Mouse (Mus musculus) kidney, embryonic 14.5 days (tissue): ENCODE data around the gene Reln. TPM values are rescaled to one million over a fixed set of nuclear protein-coding genes. Genes with fewer than 3 reads are reported as not detected.
A peak's percentile ranks its signal among the peaks of the same experiment; 100 is the strongest.

Source experiments
- ATAC-seq: fragments of 200-750 bp; cut with Nextera tagmentation; 2 replicates; pipeline ENCODE4 v1.8.0; 2017; ENCODE audit warnings: moderate number of reproducible peaks, mild to moderate bottlenecking, moderate TSS enrichment, moderate library complexity; ENCODE audit not compliant: low FRiP score, low TSS enrichment
- H3K27ac ChIP-seq: fragments of 300-500 bp; sonication (generic); 2 replicates; pipeline ENCODE4 v1.5.1; 2014; ENCODE audit warnings: low read depth, mild to moderate bottlenecking, low read length, moderate library complexity, mixed read lengths
- H3K27me3 ChIP-seq: fragments of 300-500 bp; sonication (generic); 2 replicates; pipeline ENCODE4 v1.6.1; 2014; ENCODE audit warnings: mild to moderate bottlenecking, low read length; ENCODE audit not compliant: control insufficient read depth, insufficient read depth
- H3K36me3 ChIP-seq: fragments of 300-500 bp; sonication (generic); 2 replicates; pipeline ENCODE4 v1.6.1; 2014; ENCODE audit warnings: low read length, mixed read lengths; ENCODE audit not compliant: control insufficient read depth, insufficient read depth
- H3K4me1 ChIP-seq: fragments of 300-500 bp; sonication (generic); 2 replicates; pipeline ENCODE4 v1.6.1; 2014; ENCODE audit warnings: low read length, mixed read lengths; ENCODE audit not compliant: control insufficient read depth, insufficient read depth
- H3K4me2 ChIP-seq: fragments of 300-500 bp; sonication (generic); replicated peaks from 2 replicates; pipeline ENCODE4 v1.6.1; 2014; ENCODE audit warnings: low read depth, mild to moderate bottlenecking, low read length
- H3K4me3 ChIP-seq: fragments of 300-500 bp; sonication (generic); 2 replicates; pipeline ENCODE4 v1.5.1; 2014; ENCODE audit warnings: mild to moderate bottlenecking, low read length
- H3K9ac ChIP-seq: fragments of 300-500 bp; sonication (generic); 2 replicates; pipeline ENCODE4 v1.6.1; 2014; ENCODE audit warnings: low read depth, mild to moderate bottlenecking, low read length, moderate library complexity
- H3K9me3 ChIP-seq: fragments of 300-500 bp; sonication (generic); 2 replicates; pipeline ENCODE4 v1.6.1; 2016; ENCODE audit warnings: low read length; ENCODE audit not compliant: control insufficient read depth
- WGBS: fragments of 180-500 bp; shearing (Covaris S2); extraction: QIAGEN DNeasy Blood & Tissue Kit; methylation state at CpG from one replicate; pipeline ENCODE4 v1.1.7; 2014; 5-methylcytosine and 5-hydroxymethylcytosine counted together
- polyA plus RNA-seq: library from polyadenylated mRNA; unstranded; fragments of >200 nt; fragmentation: Nextera tagmentation; extraction: Ambion mirVana; gene quantifications from 2 replicates; pipeline ENCODE4 v1.2.1, GENCODE M21; 2014

The Reln gene
- polyA plus RNA-seq, 1 experiment from 2014 or later = 16.7 TPM

DNA sequence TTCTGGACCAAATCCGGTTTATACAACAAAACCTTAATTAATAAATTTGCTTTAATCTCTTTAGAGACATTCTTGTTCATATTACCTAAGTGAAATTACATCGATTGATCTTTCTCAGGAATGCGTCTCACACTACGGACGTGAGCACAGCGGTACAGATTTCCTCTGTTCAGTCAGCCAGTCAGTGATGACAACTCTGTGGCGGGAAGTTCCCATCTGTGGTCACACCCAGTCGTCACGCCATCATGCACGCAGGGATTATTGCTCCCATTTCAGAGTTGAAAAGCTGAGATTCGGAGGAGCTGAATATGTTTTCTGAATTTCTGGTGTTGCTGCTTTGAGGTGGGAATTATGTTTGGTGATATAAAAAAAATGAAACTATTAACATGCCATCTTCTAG, 316.1 kb downstream of the Reln start:
- no peak overlapping the region for H3K27ac ChIP-seq
- H3K4me1 ChIP-seq = no peaks in the 10 kb centered on the region
- 80% methylated on average over 11 of the region's 11 CpGs for WGBS
- ATAC-seq = no peak
- no peaks in the 10 kb centered on the region for H3K9me3 ChIP-seq
- no peak overlapping the region for H3K4me3 ChIP-seq
- no peaks in the 10 kb centered on the region for H3K27me3 ChIP-seq
- no peak overlapping the region for H3K4me2 ChIP-seq
- no peak overlapping the region for H3K9ac ChIP-seq
- H3K36me3 ChIP-seq = no peaks in the 10 kb centered on the region

DNA sequence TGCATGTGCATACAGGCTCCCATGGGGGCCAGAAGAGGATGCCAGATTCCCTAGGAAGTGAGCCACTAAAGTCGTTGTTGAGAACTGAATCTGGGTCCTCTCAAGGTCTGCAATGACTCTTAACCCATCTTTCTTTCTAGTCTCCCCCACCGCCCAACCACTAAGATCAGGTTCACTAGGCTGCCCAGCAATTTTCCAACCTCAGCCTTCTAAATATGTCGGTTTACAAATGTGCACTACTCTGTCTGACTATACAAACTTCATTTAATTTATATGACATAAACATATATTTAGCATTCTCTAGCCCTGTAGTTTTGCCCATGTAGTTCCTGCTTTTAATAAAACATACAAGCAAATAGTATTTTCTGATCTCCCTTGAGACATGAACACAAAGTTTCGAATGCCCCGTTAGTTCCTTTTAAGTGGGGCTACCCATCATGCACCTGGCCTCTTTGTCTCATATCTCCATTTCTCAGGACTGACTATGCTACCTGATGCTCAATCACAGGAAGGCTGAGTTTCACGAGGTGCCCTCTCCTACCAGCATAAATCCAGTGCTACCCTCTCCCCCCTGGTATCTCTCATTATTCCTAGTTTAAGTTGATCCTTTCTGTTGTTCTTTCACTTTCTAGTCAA, 317.1 kb downstream of the Reln start:
- H3K4me3 ChIP-seq = no peak overlapping the region
- no peak overlapping the region for H3K27ac ChIP-seq
- no peaks in the 10 kb centered on the region for H3K4me1 ChIP-seq
- H3K27me3 ChIP-seq = no peaks in the 10 kb centered on the region
- ATAC-seq = no peak
- H3K9ac ChIP-seq = no peak overlapping the region
- H3K36me3 ChIP-seq = no peaks in the 10 kb centered on the region
- H3K9me3 ChIP-seq = no peaks in the 10 kb centered on the region
- WGBS = 81% methylated on average over 6 of the region's 6 CpGs
- no peak overlapping the region for H3K4me2 ChIP-seq

DNA sequence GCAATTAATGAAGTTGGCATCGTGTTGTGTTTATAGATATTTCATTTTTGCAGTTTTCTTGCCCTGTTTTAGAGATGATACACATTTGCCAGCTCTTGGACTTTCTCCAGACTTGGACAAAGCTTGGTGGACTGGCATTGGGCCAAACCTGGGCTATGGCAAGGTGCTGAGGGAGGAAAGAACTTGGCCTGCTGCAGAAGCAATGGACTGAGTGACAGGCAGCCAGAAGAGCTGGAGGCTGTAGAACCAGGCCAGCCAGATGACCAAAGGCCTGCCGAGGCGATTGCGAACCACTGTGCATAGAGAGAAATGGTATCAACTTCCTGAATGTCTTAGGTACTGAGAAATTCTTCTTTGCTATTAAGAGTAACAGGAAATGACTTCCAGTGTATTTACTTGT, 318.8 kb downstream of the Reln start:
- H3K9me3 ChIP-seq = no peaks in the 10 kb centered on the region
- WGBS = 90% methylated on average over 4 of the region's 4 CpGs
- H3K36me3 ChIP-seq = no peaks in the 10 kb centered on the region
- no peak for ATAC-seq
- no peaks in the 10 kb centered on the region for H3K4me1 ChIP-seq
- H3K9ac ChIP-seq = no peak overlapping the region
- H3K4me3 ChIP-seq = no peak overlapping the region
- H3K27ac ChIP-seq = no peak overlapping the region
- no peaks in the 10 kb centered on the region for H3K27me3 ChIP-seq
- no peak overlapping the region for H3K4me2 ChIP-seq

DNA sequence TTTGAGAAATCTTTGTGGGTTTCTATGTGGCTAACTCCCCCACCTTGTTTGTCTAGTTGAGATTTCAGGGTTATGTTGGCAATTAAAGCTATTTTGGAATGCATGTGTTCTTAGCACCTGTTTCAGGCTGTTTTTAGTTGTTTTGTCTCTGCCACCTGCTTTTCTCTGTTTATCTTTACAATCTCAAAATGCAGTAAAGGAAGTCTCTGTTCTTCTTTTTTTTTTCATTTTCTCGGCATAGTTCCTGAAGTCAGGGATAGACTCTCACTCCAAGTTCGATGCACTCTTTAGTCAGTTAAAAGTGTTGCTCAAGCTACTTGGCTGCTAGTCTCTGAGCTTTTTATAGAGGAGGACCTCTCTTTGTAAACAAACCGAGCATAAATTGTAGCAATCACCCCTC, 320.4 kb downstream of the Reln start:
- Histone ChIP-seq H3K36me3 (no peaks in the 10 kb centered on the region), H3K4me2 (no peak overlapping the region)

DNA sequence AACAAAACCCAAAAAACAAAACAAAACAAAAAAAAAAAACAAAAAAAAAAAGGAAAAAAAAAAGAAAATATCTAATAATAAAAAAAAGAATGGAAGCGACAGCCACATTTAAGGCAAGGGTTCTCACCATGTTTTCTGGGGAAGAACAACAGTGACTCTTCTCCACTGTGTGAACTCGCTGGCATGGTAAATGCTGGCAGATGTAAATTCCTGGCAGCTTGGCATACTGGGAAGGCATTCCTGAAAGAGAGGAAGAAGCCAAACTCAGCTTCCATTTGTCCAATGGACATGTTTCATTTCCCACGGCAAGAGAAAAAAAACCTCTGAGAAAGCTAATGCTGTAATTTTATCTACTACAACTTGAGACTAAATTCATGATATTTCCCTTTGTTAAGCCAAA, 326.6 kb downstream of the Reln start:
- Histone ChIP-seq H3K9me3 (no peaks in the 10 kb centered on the region), H3K4me1 (no peaks in the 10 kb centered on the region), H3K4me2 (no peak overlapping the region), H3K9ac (no peak overlapping the region), H3K27ac (no peak overlapping the region), H3K36me3 (no peaks in the 10 kb centered on the region), H3K4me3 (no peak overlapping the region), H3K27me3 (no peaks in the 10 kb centered on the region)
- 85% methylated on average over 3 of the region's 3 CpGs for WGBS
- no peak for ATAC-seq

More for the DNA sequence above, 320.4 kb downstream of the Reln start:
- Histone ChIP-seq H3K27me3 (no peaks in the 10 kb centered on the region), H3K4me3 (no peak overlapping the region), H3K9ac (no peak overlapping the region), H3K9me3 (no peaks in the 10 kb centered on the region), H3K27ac (no peak overlapping the region), H3K4me1 (no peaks in the 10 kb centered on the region)
- WGBS = 60% methylated on average over 3 of the region's 3 CpGs
- no peak for ATAC-seq

DNA sequence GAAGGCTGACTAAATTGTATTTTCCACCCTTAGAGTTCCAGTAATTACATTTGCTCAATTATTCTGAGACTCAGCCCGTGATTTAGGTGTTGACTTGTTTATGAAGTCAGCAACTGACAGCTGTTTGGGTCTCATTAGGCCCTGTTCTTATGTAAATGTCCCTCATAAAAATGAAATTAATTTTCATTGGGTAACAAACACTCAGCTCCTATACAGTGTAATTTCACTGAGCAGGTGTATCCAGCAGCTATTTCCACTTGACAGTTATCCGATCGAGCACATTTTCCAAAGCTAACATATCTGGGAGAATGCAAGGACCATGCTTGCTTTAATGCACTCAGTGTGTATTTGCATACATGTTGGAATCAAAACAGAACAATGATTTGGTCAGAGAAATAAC, 330.0 kb downstream of the Reln start:
- H3K9ac ChIP-seq = no peak overlapping the region
- no peaks in the 10 kb centered on the region for H3K9me3 ChIP-seq
- no peaks in the 10 kb centered on the region for H3K4me1 ChIP-seq
- H3K36me3 ChIP-seq = no peaks in the 10 kb centered on the region
- no peak overlapping the region for H3K4me3 ChIP-seq
- ATAC-seq = no peak
- H3K4me2 ChIP-seq = no peak overlapping the region
- 88% methylated on average over 3 of the region's 3 CpGs for WGBS
- no peak overlapping the region for H3K27ac ChIP-seq
- H3K27me3 ChIP-seq = no peaks in the 10 kb centered on the region

DNA sequence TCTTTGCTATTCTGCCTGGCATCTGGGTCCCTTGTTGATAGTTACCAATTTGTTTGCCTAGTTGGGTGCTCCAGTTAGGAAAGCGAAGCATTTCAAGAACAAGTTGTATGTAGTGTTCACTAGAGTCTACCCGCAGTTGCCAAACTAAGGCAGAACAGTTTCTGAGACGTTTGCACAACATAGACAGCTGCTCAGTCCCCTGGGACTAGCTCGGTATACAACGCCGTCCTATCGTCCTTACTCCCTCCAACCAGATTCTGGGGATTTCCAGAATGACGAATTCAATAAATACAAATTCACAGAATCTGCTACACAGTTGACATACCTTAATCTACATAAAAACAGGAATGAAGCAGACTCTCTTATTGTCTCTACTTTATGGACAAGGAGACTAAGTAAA, 335.4 kb downstream of the Reln start:
- Histone ChIP-seq H3K27me3 (no peaks in the 10 kb centered on the region), H3K9me3 (no peaks in the 10 kb centered on the region), H3K36me3 (no peaks in the 10 kb centered on the region), H3K4me1 (no peaks in the 10 kb centered on the region), H3K27ac (no peak overlapping the region), H3K4me2 (no peak overlapping the region), H3K4me3 (no peak overlapping the region), H3K9ac (no peak overlapping the region)
- WGBS = 86% methylated on average over 8 of the region's 8 CpGs
- ATAC-seq = no peak

DNA sequence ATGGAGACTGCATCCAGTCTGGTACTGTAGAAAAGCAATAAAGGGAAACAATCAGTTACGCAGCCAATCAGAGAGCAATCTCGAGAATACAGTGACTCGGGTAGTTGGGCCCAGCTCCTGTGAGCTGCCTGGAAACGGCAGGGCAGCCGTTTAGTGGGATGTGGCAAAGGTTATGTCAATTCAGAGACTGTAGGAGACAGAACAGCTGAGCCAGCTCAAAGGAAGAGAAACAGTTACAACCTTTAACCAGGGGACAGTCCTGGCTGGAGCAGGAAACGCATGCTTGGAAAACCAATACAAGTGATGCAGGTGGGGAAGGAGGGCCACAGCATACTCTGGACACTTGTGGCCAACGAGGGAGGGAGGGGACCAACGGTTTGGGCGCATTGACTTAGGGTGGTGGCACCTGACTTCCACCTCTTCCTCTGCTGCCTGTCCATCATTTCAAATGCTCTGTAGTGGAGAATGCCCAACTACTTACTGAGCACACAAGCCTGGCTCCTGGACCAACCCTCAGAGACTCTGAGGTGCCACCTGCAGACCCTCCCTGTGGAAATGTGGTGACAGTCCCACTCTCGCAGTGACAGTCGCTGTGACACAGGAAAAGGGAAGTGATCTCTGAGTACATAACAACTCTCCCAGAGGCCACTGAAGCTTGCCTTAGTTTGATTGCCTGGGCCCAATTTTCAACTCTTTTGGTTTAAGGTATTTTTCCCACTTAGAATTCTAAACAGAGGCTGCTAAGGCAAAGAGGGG, 337.0 kb downstream of the Reln start:
- WGBS = 38% methylated on average over 11 of the region's 11 CpGs

DNA sequence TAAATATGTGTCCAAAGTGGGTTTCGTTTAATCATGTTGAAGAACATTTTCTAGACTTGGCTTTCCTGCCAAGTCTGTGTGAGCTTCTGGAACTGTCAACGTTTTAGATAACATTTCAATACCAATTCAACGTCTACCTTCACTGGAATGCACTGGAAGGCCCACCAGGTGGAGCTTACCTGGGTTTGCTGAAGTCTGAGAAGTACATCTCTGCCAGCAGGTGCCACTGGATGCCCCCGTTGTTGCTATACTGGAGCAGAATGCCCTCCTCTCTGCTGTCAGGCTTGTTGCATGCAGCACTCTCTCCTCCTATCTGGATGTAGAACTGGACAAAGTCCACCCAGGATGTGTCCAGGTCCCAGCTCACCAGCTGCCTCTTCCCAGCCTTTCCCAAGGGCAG, 340.6 kb downstream of the Reln start:
- H3K4me1 ChIP-seq = no peaks in the 10 kb centered on the region
- no peak overlapping the region for H3K27ac ChIP-seq
- no peak overlapping the region for H3K9ac ChIP-seq
- no peak for ATAC-seq
- no peak overlapping the region for H3K4me2 ChIP-seq
- no peak overlapping the region for H3K4me3 ChIP-seq
- no peaks in the 10 kb centered on the region for H3K9me3 ChIP-seq
- WGBS = 91% methylated on average over 4 of the region's 4 CpGs
- no peaks in the 10 kb centered on the region for H3K36me3 ChIP-seq
- no peaks in the 10 kb centered on the region for H3K27me3 ChIP-seq

More for the DNA sequence above, 337.0 kb downstream of the Reln start:
- no peak overlapping the region for H3K4me3 ChIP-seq
- no peaks in the 10 kb centered on the region for H3K4me1 ChIP-seq
- H3K9ac ChIP-seq = no peak overlapping the region
- H3K9me3 ChIP-seq = no peaks in the 10 kb centered on the region
- no peaks in the 10 kb centered on the region for H3K36me3 ChIP-seq
- no peaks in the 10 kb centered on the region for H3K27me3 ChIP-seq
- no peak overlapping the region for H3K27ac ChIP-seq
- peak; percentile 76 for ATAC-seq
- H3K4me2 ChIP-seq = no peak overlapping the region
